Mouse (Mus musculus) fat pad, adult 2 months (tissue): ENCODE results near the gene Raph1.

Experiments used
- DNase-seq: peaks from one replicate; pipeline ENCODE4 v3.0.0-alpha.2; 2011; ENCODE audit warnings: low read depth, low spot score; ENCODE audit errors: extremely low read depth

Gene Raph1

DNA sequence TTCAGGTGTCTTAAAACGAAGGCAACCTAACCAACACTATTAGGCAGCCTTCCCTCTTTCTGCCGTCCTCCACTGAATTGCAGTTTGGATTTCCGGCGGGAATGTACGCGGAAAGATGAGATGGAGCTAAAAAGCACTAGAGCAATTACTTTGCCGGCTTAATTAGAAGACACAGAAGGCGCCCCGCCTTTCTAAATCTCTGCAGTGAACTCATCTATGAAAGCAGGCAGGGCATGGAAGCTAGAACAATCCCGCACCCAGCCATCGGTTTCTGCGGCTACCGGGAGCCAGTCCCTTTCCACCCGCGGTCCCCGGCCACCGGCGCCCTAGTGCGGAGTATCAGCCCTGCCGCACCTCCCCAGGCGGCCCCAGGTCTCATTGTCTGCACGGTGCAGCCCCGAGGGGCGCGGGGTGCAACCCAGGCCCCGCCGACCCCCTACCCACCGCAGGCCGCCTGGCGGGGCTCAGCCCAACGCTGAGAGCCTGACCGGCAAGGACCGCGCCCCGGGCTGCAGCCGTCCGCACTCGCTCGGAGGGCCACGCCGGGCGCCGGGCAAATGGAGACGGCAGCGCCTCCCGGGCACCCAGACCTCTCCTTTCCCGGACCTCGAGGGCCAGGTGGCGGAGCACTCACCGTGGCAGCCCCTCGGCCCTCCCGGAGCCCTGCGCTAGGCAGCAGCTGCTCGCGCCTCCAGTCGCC is 823 bp downstream of the Raph1 start:
- DNase-seq, result no peak

GRCm38 (mm10) chr1:60565270-60565920 is 1.5 kb downstream of the Raph1 start:
- no peak for DNase-seq

DNA sequence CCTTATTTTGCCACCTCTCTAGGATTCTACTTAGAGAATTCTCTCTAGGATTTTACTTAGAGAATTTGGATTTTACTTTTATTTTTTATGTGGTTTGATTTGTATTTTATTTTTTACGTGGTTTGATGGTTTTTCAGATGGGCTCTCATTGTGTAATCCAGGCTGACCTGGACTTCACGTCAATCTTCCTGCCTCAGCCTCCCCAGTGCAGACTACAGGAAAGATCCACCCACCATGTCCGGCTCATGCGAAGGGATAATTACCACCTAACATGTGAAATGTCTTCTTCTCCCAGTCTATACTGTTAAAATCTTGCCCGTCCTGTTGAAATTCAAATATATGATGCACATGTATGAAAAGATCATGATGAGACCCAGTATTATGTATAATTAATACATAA is 2.2 kb downstream of the Raph1 start:
- DNase-seq, result no peak

- DNase-seq, result no peak
These were observed 3.9 kb downstream of the Raph1 start for GRCm38 (mm10) chr1:60563021-60563420.

DNA sequence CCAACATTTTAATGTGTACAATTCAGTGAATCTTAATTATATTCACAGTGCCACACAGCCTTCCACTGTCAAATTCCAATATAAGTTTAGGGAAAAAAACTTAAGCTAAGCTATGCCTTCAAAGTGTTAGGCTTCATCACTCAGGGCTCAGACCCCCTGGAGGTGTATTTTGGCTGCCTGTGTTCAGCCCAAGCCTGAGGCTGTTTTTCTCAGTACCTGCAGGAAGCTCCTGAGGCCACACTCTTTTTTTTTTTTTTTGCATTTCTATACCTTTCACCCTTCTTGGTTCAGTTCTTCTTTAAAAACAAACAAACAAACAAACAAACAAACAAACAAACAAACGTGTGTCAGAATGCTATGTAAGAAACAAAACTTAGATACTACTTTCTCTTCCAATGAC is 23.2 kb downstream of the Raph1 start:
- DNase-seq, result no peak

GRCm38 (mm10) chr1:60539272-60539671 is 27.6 kb downstream of the Raph1 start:
- no peak for DNase-seq

- DNase-seq, result no peak
These were observed 32.0 kb downstream of the Raph1 start for GRCm38 (mm10) chr1:60534932-60535331.

DNA sequence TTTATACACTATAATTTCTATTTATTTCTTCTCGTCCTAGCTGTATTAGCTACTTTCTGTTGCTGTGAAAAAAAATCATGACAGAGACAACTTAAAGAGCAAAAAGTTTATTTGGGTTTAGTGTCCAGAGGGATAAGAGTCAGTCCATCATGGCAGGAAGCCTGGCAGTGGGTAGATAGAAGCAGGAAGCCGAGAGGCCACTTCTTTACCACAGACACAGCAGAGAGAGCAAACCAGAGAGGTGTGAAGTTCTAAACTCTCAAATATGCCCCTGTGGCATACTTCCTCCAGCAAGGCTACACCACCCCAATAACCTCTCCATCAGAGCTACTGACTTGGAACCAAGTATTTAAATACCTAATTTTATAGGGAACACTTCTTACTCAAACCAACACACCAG is 36.3 kb downstream of the Raph1 start:
- DNase-seq, result no peak

- DNase-seq, result no peak
These were observed 36.8 kb downstream of the Raph1 start for GRCm38 (mm10) chr1:60530107-60530506.

DNA sequence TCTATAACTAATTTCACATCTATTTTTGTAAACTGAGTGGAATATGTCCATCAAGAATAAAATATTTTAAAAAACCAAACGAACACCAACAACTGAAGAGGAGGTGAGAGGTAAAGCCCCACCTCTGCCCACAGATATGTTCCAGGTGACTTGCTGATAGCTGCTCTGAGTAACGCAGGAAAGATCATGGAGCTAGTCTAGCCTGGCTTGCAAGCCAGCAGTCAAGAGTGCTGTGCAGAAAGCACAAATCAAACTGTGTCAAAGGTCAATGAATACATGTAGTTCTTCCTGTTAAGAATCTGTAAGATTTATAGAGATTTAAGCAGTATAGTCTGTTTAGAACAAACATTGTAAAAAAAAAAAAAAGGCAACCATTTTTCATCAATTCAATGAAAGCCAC is 56.3 kb downstream of the Raph1 start:
- no peak for DNase-seq

DNA sequence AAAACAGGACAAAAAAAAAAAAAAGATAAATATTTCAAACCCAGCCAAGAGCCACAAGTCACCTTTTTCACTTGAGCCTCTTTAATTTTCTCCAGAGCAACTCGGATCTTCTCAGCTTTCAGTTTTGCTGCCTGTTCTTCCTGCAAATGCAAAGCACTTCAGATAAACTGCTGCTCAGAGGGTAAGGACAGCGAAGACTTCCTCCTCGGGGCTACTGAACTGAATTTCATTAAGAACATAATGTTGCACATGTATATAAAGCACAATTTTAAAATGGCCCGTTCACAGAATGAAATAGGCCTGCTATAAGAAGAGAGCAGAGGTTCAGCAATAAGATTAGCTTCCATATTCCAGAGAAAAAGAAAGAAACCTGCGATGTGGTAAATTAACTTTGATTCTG is 63.4 kb downstream of the Raph1 start:
- DNase-seq, result no peak

DNA sequence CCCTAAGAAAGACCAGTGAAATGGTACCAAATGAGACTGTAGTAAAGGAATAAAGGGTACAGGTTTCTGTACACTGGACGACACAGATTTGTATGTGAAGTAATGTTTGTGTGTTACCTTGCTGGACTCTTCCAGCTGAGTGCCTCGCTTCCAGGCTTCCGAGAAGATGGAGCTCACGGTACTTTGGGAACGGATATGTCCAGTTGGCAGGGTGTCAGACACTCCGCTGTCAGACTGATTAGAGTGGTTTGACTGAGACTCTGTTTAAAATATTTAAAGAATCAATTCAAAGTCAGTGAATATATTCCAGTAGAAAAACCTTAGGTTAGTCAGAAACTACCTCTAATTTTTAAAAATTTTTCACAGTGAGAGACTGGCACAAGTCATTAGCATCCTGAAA is 73.5 kb downstream of the Raph1 start:
- DNase-seq, result no peak

GRCm38 (mm10) chr1:60492404-60492803 is 74.5 kb downstream of the Raph1 start:
- no peak for DNase-seq

- DNase-seq, result no peak
These were observed 76.4 kb downstream of the Raph1 start for GRCm38 (mm10) chr1:60490510-60490909.

GRCm38 (mm10) chr1:60489660-60490059 is 77.2 kb downstream of the Raph1 start:
- DNase-seq, result no peak

GRCm38 (mm10) chr1:60488635-60489034 is 78.3 kb downstream of the Raph1 start:
- DNase-seq, result no peak

GRCm38 (mm10) chr1:60485649-60486048 is 81.3 kb downstream of the Raph1 start:
- DNase-seq, result no peak

GRCm38 (mm10) chr1:60482881-60483280 is 84.0 kb downstream of the Raph1 start:
- DNase-seq, result no peak

GRCm38 (mm10) chr1:60481561-60481960 is 85.3 kb downstream of the Raph1 start:
- no peak for DNase-seq

DNA sequence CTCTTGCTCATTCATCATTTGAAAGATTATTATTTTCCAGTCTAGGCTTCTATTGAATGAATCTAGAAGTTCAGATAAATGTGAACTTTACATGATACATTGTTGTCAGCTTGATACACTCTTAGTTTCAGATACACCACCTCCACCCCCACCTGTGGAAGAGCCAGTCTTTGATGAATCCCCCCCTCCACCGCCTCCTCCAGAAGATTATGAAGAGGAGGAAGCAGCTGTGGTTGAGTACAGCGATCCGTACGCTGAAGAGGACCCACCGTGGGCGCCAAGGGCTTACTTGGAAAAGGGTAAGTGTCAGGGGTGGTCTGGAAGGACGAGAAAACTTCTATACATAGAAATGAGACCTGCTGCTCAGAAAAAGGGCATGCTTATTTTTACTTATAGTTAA is 96.4 kb downstream of the Raph1 start:
- DNase-seq, result no peak

GRCm38 (mm10) chr1:60469491-60469890 is 97.4 kb downstream of the Raph1 start:
- DNase-seq, result no peak

GRCm38 (mm10) chr1:60460623-60461022 is 106.3 kb downstream of the Raph1 start:
- DNase-seq, result no peak

DNA sequence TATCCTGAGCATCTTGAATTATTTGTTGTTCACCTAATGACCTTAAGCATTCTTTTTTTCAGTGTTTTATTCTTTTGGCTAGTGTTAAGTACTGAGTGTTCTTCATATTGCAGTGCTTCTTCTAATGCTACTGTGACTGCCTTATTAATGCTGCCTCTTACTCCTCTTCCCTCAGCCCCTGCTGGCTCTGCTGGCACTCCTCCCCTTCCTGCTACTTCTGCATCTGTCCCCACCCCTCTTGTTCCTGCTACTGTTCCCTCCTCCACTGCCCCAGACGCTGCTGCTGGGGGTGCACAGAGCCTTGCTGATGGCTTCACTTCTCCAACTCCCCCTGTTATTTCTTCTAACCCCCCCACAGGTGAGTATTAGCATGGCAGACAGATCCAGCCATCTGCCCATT is 117.0 kb downstream of the Raph1 start:
- DNase-seq, result no peak
